Mouse (Mus musculus): ENCODE measurements around the gene Cd209e.
"Not testable (repeated sequence)": the region's sequence is repeated elsewhere in the genome, so short reads cannot be mapped to it uniquely, and the experiment has no call there.

Cd209e gene

GRCm38 (mm10) chr8:3854209-3854608 is at the start of gene Cd209e:
Cd209e (minus strand) TSS chr8:3854309.
- in situ Hi-C loops (cut with MboI): no loop called here

- in situ Hi-C loops (cut with MboI): no loop called here
Measured at GRCm38 (mm10) chr8:3878455-3878854, 24.3 kb upstream of the Cd209e start, which contains the start of gene Cd209d. Cd209d (minus strand) TSS chr8:3878555.

- in situ Hi-C loops (cut with MboI): no loop called here
Measured at GRCm38 (mm10) chr8:3876121-3876520, 22.0 kb upstream of the Cd209e start.

GRCm38 (mm10) chr8:3862736-3863135 is 8.6 kb upstream of the Cd209e start:
- in situ Hi-C loops (cut with MboI): not testable (repeated sequence)

- in situ Hi-C loops (cut with MboI): no loop called here
Measured at GRCm38 (mm10) chr8:3803091-3803490, 51.0 kb downstream of the Cd209e start.
